Mouse (Mus musculus) cerebellum, adult 9-10 months (tissue): ENCODE results near the gene Msgn1.

Experiments
- DNase-seq: peaks from one replicate; pipeline ENCODE4 v3.0.0; 2022

Gene Msgn1

GRCm38 (mm10) chr12:11198026-11198425, 10.7 kb downstream of the Msgn1 start:
- DNase-seq = no peak

- no peak for DNase-seq
These were observed 11.9 kb downstream of the Msgn1 start for GRCm38 (mm10) chr12:11196830-11197229.

GRCm38 (mm10) chr12:11196142-11196597, 12.6 kb downstream of the Msgn1 start:
- DNase-seq = peak; percentile 24

GRCm38 (mm10) chr12:11195031-11195430, 13.7 kb downstream of the Msgn1 start:
- no peak for DNase-seq

GRCm38 (mm10) chr12:11178486-11179154, 30.2 kb downstream of the Msgn1 start:
- peak; percentile 71 for DNase-seq

- DNase-seq = no peak
These were observed 31.1 kb downstream of the Msgn1 start for GRCm38 (mm10) chr12:11177408-11178394.

- no peak for DNase-seq
These were observed 50.1 kb downstream of the Msgn1 start for GRCm38 (mm10) chr12:11158670-11159069.
